Mouse (Mus musculus): ENCODE measurements at regions not wholly inside any gene's neighbourhood (a gene's known extent, or its start where the extent isn't known, plus 50 kb on each side); places are given as distances from the start of the nearest gene placed in this dataset.

DNA sequence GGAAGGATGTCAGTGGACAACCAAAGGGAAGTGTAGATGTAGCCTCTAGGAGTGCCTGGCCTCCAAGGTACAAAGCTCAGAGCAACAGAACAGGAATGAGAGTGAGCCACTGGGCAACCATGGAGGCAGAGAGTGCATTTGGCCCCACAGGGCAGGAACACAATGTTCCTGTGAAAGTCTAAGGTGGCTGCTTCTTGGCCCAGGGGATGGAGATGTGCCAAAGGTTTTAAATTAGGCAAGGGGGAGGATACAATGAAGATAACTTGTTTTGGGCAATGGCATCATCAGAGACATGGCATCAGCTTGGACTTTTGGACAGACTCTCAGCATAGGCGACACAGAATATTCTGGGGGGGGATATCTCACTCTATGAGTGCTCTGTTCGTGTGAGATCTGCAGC is 160.3 kb downstream of the En1 start:
- no peak for TF ChIP-seq CTCF (IDR thresholded peaks at IDR 0.05; ENCODE audit: extremely low read depth, insufficient read depth, low read length)
- no peak for TF ChIP-seq POLR2A (IDR thresholded peaks at IDR 0.05; ENCODE audit: extremely low read depth, insufficient read depth, low read length)

All from cortical plate, adult 2 months (tissue).